Mouse (Mus musculus): Measurements from ENCODE around the gene Crhr2. TPM values are rescaled to one million over a fixed set of nuclear protein-coding genes. Genes with fewer than 3 reads are reported as not detected.

Crhr2 gene
- total and polyA plus RNA-seq, 2 experiments from 2014 or later = 10.8 to 24.4 TPM

- Histone ChIP-seq H3K9ac (replicated peaks; ENCODE audit: low read depth, low read length) (no peak overlapping the region), H3K27me3 (ENCODE audit: control insufficient read depth, insufficient read depth, low read length) (no peaks in the 10 kb centered on the region), H3K36me3 (replicated peaks; ENCODE audit: control insufficient read depth, insufficient read depth, low read length) (peaks cover 30% of the 10 kb centered on the region), H3K9me3 (replicated peaks; ENCODE audit: control insufficient read depth, low read length) (no peaks in the 10 kb centered on the region), H3K4me3 (ENCODE audit: low read depth, low read length) (no peak overlapping the region), H3K4me2 (ENCODE audit: low read depth, low read length) (no peak overlapping the region), H3K4me1 (ENCODE audit: control insufficient read depth, insufficient read depth) (0 out of 2 replicates have a peak, but pooled peaks cover 3% of the 10 kb centered on the region), H3K27ac (ENCODE audit: low read depth) (no peak overlapping the region)
- no peak for TF ChIP-seq EP300 (IDR thresholded peaks at IDR 0.05; ENCODE audit: low read depth)
- no peak for TF ChIP-seq CTCF (IDR thresholded peaks at IDR 0.05; ENCODE audit: low read depth)
- ATAC-seq (ENCODE audit: insufficient read depth, low read depth) = no peak
- no peak for DNase-seq (ENCODE audit: low spot score)
- WGBS = 40% methylated on average over 1 of the region's 1 CpGs
Observed at GRCm38 (mm10) chr6:55045326-55045725, 87.5 kb downstream of the Crhr2 start.

- H3K4me3 ChIP-seq (ENCODE audit: low read depth, low read length) = no peak overlapping the region
- TF ChIP-seq CTCF (IDR thresholded peaks at IDR 0.05; ENCODE audit: low read depth) = no peak
- TF ChIP-seq EP300 (IDR thresholded peaks at IDR 0.05; ENCODE audit: low read depth) = no peak
Observed at GRCm38 (mm10) chr6:55044542-55044941, 88.3 kb downstream of the Crhr2 start.

GRCm38 (mm10) chr6:55043206-55043605 lies 89.6 kb downstream of the Crhr2 start:
- H3K36me3 ChIP-seq (replicated peaks; ENCODE audit: control insufficient read depth, insufficient read depth, low read length) = peaks cover 13% of the 10 kb centered on the region
- H3K27me3 ChIP-seq (ENCODE audit: control insufficient read depth, insufficient read depth, low read length) = no peaks in the 10 kb centered on the region
- TF ChIP-seq CTCF (IDR thresholded peaks at IDR 0.05; ENCODE audit: low read depth) = no peak
- no peak for TF ChIP-seq EP300 (IDR thresholded peaks at IDR 0.05; ENCODE audit: low read depth)
- WGBS = 72% methylated on average over 8 of the region's 8 CpGs
- ATAC-seq (ENCODE audit: insufficient read depth, low read depth) (no peak), DNase-seq (ENCODE audit: low spot score) (no peak)
- H3K9ac ChIP-seq (replicated peaks; ENCODE audit: low read depth, low read length) = no peak overlapping the region
- H3K9me3 ChIP-seq (replicated peaks; ENCODE audit: control insufficient read depth, low read length) = no peaks in the 10 kb centered on the region
- H3K27ac ChIP-seq (ENCODE audit: low read depth) = no peak overlapping the region
- H3K4me3 ChIP-seq (ENCODE audit: low read depth, low read length) = no peak overlapping the region
- 0 out of 2 replicates have a peak, but pooled peaks cover 3% of the 10 kb centered on the region for H3K4me1 ChIP-seq (ENCODE audit: control insufficient read depth, insufficient read depth)
- no peak overlapping the region for H3K4me2 ChIP-seq (ENCODE audit: low read depth, low read length)

More at GRCm38 (mm10) chr6:55044542-55044941, 88.3 kb downstream of the Crhr2 start:
- ATAC-seq (ENCODE audit: insufficient read depth, low read depth) = no peak
- Histone ChIP-seq H3K36me3 (replicated peaks; ENCODE audit: control insufficient read depth, insufficient read depth, low read length) (peaks cover 22% of the 10 kb centered on the region), H3K27ac (ENCODE audit: low read depth) (no peak overlapping the region), H3K9me3 (replicated peaks; ENCODE audit: control insufficient read depth, low read length) (no peaks in the 10 kb centered on the region), H3K9ac (replicated peaks; ENCODE audit: low read depth, low read length) (no peak overlapping the region), H3K4me2 (ENCODE audit: low read depth, low read length) (no peak overlapping the region), H3K27me3 (ENCODE audit: control insufficient read depth, insufficient read depth, low read length) (no peaks in the 10 kb centered on the region), H3K4me1 (ENCODE audit: control insufficient read depth, insufficient read depth) (0 out of 2 replicates have a peak, but pooled peaks cover 3% of the 10 kb centered on the region)
- no peak for DNase-seq (ENCODE audit: low spot score)
- 78% methylated on average over 5 of the region's 5 CpGs for WGBS

Other genes with a start within 250 kb of the Crhr2 start
- 6.3 and 8.3 TPM in 2 replicates for gene Nod1, start 160.4 kb downstream of the Crhr2 start, total RNA-seq (2014; rRNA removed; ENCODE audit: low replicate concordance)
- 4.2 and 5.1 TPM in 2 replicates for gene Nod1, start 160.4 kb downstream of the Crhr2 start, polyA plus RNA-seq (2015; fragmentation: Nextera tagmentation; extraction: Ambion mirVana)
- gene Ggct, start 140.1 kb downstream of the Crhr2 start, total RNA-seq (2014; rRNA removed; ENCODE audit: low replicate concordance) = 0.08 and 0.11 TPM in 2 replicates
- gene Ggct, start 140.1 kb downstream of the Crhr2 start, polyA plus RNA-seq (2015; fragmentation: Nextera tagmentation; extraction: Ambion mirVana) = 6.4 and 7.0 TPM in 2 replicates
- 81.5 and 103 TPM in 2 replicates for gene Gars, start 95.0 kb downstream of the Crhr2 start, total RNA-seq (2014; rRNA removed; ENCODE audit: low replicate concordance)
- 98.7 and 105 TPM in 2 replicates for gene Gars, start 95.0 kb downstream of the Crhr2 start, polyA plus RNA-seq (2015; fragmentation: Nextera tagmentation; extraction: Ambion mirVana)
- 1.2 TPM in 1 of 2 replicates, not detected in the other for gene Inmt, start 42.0 kb upstream of the Crhr2 start, total RNA-seq (2014; rRNA removed; ENCODE audit: low replicate concordance)
- not detected in 2 replicates for gene Inmt, start 42.0 kb upstream of the Crhr2 start, polyA plus RNA-seq (2015; fragmentation: Nextera tagmentation; extraction: Ambion mirVana)
- gene Mindy4, start 70.4 kb upstream of the Crhr2 start, total RNA-seq (2014; rRNA removed; ENCODE audit: low replicate concordance) = 12.0 and 31.2 TPM in 2 replicates
- gene Mindy4, start 70.4 kb upstream of the Crhr2 start, polyA plus RNA-seq (2015; fragmentation: Nextera tagmentation; extraction: Ambion mirVana) = 3.3 and 3.9 TPM in 2 replicates
- gene Aqp1, start 203.4 kb upstream of the Crhr2 start, total RNA-seq (2014; rRNA removed; ENCODE audit: low replicate concordance) = 146 and 148 TPM in 2 replicates
- gene Aqp1, start 203.4 kb upstream of the Crhr2 start, polyA plus RNA-seq (2015; fragmentation: Nextera tagmentation; extraction: Ambion mirVana) = 56.4 and 58.0 TPM in 2 replicates
- gene Ghrhr, start 243.3 kb upstream of the Crhr2 start, total RNA-seq (2014; rRNA removed; ENCODE audit: low replicate concordance) = not detected in 2 replicates
- gene Ghrhr, start 243.3 kb upstream of the Crhr2 start, polyA plus RNA-seq (2015; fragmentation: Nextera tagmentation; extraction: Ambion mirVana) = not detected in 2 replicates

Measured in heart, postnatal 0 days (tissue).